Mouse (Mus musculus): ENCODE measurements around the gene Nifk.

DNA sequence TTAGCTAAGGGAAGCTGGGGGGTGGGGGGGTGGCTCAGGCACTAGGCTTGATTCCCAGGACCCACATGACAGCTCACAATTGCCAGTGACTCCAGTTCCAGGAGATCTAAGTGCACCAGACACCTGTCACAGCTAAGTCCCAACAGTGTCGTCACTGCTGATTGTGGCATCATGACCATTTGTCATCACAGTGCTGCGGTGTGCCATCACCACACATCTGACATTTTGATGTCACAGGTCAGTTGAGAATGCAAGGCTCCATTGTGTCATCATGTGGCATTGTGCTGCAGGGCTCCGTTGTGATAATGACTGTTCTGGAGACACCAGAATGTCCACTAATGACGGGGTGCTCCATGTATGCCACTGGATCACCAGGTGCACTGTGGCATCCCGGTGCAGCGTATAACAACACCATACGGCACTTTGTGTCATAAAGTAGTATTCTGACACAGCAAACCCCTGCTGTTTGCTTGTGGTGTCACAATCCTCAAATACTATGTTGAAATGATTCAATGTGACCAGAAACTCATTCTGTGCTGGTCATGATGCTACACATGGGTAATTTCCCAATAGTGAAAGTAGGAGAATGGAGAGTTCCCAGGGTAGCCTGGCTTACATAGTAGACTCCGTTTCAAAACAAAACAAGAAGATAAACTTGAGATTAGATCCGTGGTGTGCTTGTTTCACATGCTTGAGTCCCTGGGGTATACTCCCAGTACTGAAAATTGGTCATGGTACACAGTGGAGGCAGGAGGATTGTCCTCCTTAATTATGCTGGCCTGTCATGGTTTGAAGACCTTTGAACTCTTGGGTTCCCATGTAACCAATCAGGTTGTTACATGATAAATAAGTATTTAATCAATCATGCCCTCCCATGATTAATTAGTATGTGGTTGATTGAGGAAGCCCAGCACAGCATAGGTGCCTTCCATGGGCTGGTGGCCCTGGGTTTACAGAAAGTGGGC is 13.4 kb downstream of the Nifk start:
- TF ChIP-seq CTCF (conservative IDR thresholded peaks at IDR 0.05 in 1 of 2, IDR thresholded peaks at IDR 0.05 in 1 of 2; ENCODE audit: low read depth in 2 of 2, low read length in 2 of 2) (no peak), RAD21 (IDR thresholded peaks at IDR 0.05; ENCODE audit: low read depth, low read length) (no peak), SMC3 (IDR thresholded peaks at IDR 0.05; ENCODE audit: low read depth, low read length) (no peak), POLR2A (IDR thresholded peaks at IDR 0.05; ENCODE audit: low read depth, low read length) (no peak), UBTF (IDR thresholded peaks at IDR 0.05; ENCODE audit: low read depth, low read length) (no peak), E2F4 (IDR thresholded peaks at IDR 0.05; ENCODE audit: insufficient replicate concordance, low read depth, low read length) (no peak), ZMIZ1 (IDR thresholded peaks at IDR 0.05; ENCODE audit: low read depth, low read length) (no peak), MYC (IDR thresholded peaks at IDR 0.05; ENCODE audit: low read depth, low read length) (no peak), ZC3H11A (IDR thresholded peaks at IDR 0.05; ENCODE audit: low read depth, low read length) (no peak), MAX (IDR thresholded peaks at IDR 0.05; ENCODE audit: low read length) (no peak), KAT2A (IDR thresholded peaks at IDR 0.05; ENCODE audit: insufficient replicate concordance, low read length) (no peak)
